Mouse (Mus musculus) CH12F3 (cell line): Measurements from ENCODE around the gene Col6a1.

ENCODE experiments used
- in situ Hi-C: fragments of 300-500 bp; cut with MboI; formaldehyde crosslinking; loops from 2 replicates; pipeline ENCODE4 v1.14.3; 2020; ENCODE audit warnings: low sequenced_read_pairs

The Col6a1 gene

GRCm38 (mm10) chr10:76725097-76725496 lies 871 bp downstream of the Col6a1 start:
- in situ Hi-C loops = no loop called here

- in situ Hi-C loops = no loop called here
Measured at GRCm38 (mm10) chr10:76724231-76724736, 1.7 kb downstream of the Col6a1 start.

- in situ Hi-C loops = no loop called here
Measured at GRCm38 (mm10) chr10:76722751-76723450, 3.1 kb downstream of the Col6a1 start.

- in situ Hi-C loops = no loop called here
Measured at GRCm38 (mm10) chr10:76721746-76722145, 4.2 kb downstream of the Col6a1 start.

- in situ Hi-C loops = no loop called here
Measured at GRCm38 (mm10) chr10:76721216-76721615, 4.8 kb downstream of the Col6a1 start.

- in situ Hi-C loops = no loop called here
Measured at GRCm38 (mm10) chr10:76717631-76718030, 8.3 kb downstream of the Col6a1 start.

DNA sequence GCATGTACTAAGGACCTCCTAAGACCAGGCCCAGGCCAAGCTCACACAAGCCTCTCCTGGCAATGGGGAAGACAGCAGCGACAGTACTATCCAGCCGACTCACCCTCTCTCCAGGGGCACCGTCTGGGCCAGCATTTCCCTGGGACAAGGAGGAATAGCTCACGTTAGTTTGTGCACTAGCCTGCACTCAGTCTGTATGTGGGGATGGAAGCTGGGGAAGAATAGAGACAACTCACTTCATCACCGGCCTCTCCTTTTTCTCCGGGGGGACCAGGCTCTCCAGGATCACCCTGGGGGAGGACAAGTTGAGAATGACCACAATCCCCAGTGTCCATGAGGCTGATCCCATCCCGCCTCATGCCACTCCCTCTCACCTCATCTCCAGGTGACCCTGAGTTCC lies 8.9 kb downstream of the Col6a1 start:
- in situ Hi-C loops = no loop called here

- in situ Hi-C loops = no loop called here
Measured at GRCm38 (mm10) chr10:76714303-76714702, 11.7 kb downstream of the Col6a1 start.

GRCm38 (mm10) chr10:76712500-76712899 lies 13.5 kb downstream of the Col6a1 start:
- in situ Hi-C loops = no loop called here

GRCm38 (mm10) chr10:76711331-76711730 lies 14.6 kb downstream of the Col6a1 start:
- in situ Hi-C loops = no loop called here

- in situ Hi-C loops = no loop called here
Measured at GRCm38 (mm10) chr10:76708465-76708864, 17.5 kb downstream of the Col6a1 start.

- in situ Hi-C loops = no loop called here
Measured at GRCm38 (mm10) chr10:76707584-76707983, 18.4 kb downstream of the Col6a1 start.

GRCm38 (mm10) chr10:76707001-76707400 lies 19.0 kb downstream of the Col6a1 start:
- in situ Hi-C loops = no loop called here

DNA sequence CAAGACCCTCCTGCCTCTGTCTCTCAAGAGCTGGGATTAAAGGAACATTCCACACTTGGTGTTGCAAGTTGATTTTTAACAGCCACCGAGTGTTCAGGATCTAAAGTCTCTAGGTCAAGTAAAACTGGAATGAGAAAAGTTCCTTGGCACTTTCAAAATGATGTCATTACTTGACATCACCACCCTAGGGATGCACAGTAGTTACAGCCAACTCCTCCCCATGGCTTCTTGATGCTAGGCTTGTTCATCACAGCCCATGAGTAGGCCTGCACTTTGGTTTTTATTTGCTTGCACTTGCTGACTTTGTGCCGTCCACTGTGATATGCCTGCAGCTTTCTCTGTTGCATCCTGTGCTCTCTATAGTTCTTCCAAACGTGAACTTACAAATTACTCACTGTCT lies 21.6 kb downstream of the Col6a1 start:
- in situ Hi-C loops = no loop called here

GRCm38 (mm10) chr10:76701446-76701845 lies 24.5 kb downstream of the Col6a1 start:
- in situ Hi-C loops = no loop called here

DNA sequence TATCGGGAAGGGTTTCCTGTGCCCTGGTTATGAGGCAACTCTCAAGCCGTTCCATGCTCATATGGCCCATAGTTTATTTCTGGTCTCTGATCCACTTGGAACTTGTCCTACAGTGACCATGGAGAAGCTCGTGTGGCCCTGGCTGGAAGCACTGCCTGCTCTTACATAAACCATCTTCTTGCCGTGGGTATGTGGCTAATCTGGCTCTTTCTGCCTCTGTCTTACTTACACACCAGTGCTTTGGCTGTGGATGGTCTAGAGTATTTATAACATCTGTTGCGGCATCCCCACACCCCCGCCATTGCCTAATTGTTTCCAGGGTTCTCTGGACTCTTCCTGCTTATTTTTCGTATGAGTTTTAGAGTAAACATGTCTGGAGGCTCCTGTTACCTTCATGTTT lies 26.2 kb downstream of the Col6a1 start:
- in situ Hi-C loops = no loop called here

DNA sequence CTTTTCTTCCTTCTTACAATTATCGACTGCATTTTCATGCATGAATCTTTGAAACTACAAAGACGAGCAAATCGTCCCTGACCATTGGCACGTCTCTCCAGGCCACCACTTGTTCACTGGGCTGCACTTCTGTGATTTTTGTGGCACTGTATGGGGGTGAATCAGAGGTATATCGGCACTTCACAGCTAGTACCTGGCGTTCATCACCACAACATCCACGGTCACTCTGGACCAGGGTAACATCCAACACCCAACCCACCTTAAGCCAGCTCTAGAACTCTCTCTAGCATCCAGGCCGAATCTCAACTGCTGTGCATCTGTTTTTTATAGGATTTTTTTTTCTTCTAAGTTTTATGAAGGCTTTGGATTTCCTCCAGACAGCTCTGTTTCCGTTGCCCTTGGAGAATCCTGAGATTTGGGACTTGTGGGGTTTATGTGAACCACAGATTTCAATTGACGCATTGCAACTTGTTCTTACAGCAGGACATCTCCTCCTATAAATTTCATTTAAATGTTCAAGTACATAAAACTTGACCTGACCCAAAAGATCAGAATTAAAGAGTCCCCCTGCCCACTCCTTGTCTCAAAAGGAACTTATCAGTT lies 30.6 kb downstream of the Col6a1 start:
- in situ Hi-C loops = no loop called here

DNA sequence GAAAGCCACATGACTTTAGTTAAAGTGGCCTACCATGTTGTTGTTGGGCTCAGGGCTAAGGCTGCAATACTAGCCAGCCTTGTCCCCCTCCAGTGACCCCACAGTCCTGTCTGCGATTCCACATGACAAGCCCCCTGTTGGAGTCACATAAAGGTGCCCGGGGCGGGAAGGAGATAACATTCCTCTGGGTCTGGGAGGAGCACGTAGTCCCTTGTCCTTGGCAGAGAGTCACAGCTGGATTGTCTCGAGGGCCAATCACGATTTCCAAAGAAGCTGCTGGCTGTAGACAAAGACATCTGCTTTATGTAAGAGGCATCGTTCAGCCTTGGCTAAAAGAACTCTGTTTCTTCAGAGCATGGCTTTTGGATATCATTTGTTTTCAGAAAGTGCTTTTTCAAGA lies 31.2 kb downstream of the Col6a1 start:
- in situ Hi-C loops = no loop called here

DNA sequence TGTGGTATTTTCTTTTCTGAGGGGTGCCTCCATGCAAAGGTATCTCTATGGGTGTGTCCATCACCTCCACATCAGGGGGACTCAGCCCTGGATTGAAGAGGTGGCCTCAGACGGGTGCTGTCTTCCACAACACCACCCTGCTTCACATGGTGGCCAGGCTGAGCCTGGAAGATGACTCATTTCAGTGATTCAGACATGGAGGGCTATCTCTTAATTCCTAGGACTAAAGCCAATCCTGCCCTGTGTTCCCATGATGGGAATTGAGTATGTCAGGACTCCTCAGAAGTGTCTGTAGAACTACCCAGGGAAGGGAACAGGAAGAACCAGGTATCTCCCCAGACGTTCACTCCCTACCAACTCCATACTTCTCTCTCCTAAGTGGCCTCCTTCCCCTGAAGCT lies 32.5 kb downstream of the Col6a1 start:
- in situ Hi-C loops = no loop called here

DNA sequence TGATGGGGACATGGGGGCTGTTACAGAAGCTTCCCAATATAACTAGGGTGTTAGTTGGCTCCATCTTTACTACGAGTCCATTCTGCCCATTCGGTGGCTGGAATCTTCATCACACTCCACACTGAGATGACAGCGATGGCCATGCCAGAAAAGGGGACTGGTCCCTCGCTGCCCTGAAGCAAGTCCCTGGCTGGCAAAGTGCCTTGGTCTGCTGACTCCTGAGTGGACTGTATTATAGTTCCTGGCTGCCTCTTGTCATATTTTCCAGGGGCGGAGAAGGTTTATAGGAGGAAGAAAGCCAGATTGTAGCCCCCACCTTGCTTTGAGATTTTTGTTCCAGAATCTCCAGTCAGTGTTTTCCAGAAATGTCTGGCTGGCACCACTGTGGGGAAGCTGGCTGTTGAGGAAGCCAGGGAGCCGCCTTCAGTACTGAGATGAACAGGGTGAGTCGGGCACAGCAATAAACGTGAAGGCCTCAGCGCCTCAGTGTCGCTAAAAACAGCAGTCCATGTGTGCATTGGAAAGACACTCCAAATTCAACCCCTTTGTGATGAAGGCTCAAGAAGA lies 40.4 kb downstream of the Col6a1 start:
- in situ Hi-C loops = no loop called here

GRCm38 (mm10) chr10:76683977-76684376 lies 42.0 kb downstream of the Col6a1 start:
- in situ Hi-C loops = no loop called here

DNA sequence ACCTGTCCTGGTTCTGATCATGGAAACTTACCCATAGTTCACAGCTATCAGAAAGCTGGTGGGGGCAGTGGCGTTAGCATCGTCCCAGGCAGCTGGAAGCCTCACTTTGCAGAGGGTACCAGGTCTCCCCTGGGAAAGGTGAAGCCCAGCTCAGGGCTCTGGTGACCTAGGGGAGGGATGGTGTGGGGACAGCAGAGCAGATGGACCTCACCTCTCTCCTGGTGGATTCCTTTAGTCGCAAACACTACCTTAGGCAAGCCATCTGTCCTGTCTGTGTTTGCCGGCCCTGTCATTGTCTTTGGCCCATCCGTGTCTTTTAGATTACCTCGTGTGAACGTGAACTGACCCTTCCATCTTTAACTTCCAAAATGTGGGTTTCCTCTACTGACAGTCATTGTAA lies 42.5 kb downstream of the Col6a1 start:
- in situ Hi-C loops = no loop called here
